Mouse (Mus musculus) spleen, adult 18-20 months (tissue): Measurements from ENCODE around the gene Gm20388.
A peak's percentile ranks its signal among the peaks of the same experiment; 100 is the strongest.

ENCODE experiments used
- DNase-seq, 2 experiments: peaks; one replicate each; pipeline ENCODE4 v3.0.0; 2022; ENCODE audit warnings: mixed read lengths in 2 of 2

The Gm20388 gene

DNA sequence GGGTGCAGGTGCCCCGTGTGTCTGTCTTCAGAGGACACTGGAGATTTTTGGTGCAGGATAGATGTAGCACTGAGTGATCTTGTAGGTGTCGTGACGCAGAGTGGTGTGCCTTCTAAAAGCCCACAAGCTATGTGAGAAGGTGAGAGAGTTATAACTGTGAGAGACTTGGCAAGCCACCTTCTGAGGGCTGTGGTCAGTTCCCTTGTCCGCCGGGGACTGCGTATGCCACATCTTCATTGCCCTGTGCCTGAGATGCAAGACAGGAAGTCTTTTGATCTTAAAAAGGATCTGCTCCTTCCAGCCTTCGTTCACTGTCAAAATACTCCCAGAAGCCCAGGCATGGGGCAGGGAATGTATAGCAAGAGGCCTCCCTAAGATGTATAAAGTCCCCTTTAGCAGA is 3432.3 kb downstream of the Gm20388 start:
- no peak for DNase-seq

DNA sequence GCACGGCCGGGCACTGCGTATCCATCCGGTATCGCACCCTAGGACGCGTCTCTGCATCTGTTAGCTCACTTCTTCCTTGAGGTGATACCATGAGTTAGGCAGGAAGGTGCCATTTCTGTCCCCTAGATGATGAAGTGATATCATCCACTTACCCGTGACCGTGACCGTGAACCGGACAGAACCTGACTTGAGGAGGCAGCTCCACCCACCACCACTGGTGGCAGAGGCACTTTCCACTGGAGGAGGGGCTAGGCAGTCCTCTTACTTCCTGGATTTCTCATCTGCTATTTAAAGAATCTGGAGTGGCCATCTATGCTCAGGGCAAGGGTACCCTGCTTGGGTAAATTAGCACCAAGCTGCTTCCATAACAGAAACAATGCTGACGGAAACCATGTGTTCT is 3432.8 kb downstream of the Gm20388 start:
- no peak for DNase-seq

DNA sequence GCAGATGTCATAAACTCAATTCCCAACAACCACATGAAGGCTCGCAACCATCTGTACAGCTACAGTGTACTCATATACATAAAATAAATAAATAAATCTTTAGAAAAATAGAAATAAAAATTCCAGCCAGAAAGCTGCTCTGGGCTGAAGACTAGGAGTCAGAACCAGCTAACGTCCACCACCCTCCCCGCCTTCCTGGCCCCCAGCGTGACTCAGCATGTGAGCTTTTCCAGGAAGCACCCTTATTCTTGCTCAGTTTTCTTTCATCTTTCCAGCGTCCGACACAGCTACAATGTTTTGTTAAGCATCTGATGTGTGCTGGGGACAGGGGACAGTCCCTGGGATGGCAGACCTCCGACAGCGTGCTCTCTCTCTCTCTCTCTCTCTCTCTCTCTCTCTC is 3434.5 kb downstream of the Gm20388 start:
- DNase-seq, result no peak

DNA sequence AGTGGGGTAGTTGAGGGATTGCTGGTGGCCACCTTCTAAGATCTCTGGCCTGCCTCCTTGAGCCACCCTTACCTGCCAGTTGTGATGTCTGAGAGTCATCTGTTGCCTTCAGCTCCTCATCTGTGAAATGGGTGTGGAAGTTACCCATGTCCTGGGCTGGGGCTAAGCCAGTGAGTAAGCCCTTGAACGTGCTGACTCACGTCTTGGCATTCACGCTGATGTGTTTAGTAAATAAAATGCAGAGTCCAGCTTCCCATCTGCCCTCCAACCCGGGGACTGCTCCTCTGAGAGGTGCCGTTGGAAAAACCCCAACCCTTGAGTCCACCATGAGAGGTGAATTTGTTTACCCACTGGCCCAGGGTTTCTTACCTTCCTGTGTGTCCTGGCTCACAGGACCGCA is 3435.2 kb downstream of the Gm20388 start:
- no peak for DNase-seq

DNA sequence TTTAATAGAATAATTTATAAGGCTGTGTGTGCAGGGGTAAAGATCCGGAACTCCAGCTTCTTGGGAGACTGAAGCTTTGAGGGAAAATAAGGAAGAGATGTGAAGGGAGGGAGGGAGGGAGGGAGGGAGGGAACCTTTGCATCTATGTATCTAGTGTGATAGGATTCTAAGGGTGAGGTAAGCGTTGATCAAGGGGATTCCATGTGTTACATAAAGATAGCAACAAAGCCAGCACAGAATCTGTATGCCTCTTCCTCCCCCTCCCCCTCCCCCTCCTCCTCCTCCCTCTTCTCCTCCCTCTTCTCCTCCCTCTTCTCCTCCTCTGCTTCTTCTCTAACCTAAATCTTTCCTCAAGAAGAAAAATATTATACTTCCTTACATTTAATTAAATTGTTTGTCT is 3436.7 kb downstream of the Gm20388 start:
- DNase-seq, result no peak

DNA sequence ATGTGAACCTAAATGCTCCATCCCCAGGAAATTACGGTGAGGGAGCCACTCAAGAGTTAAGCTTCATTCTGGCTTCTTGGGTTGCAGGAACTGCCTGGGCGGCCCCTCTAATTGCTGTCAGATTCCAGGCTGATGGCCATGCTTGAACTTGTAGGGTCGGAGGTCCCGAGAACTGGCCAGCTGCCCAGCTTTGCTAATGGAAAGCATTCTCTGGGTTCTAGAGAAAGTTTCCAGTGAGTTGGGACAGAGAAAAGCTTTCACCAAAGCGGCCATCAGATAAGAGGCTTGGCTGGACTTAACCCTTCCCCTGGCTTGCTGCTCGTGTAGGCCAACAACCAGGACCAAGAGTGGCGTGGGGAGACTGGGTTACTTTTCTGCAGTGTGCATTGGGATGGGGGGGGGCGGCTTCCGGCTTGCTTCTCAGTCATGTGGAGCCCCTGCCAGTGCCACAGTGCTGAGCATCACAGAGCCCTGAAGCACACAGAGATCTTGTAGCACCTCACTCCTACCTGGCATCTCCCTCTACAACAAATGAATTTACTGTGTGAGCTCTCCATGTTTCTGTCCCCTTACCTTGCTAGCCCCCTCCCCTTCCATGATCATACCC is 3437.7 kb downstream of the Gm20388 start:
- DNase-seq, result no peak

DNA sequence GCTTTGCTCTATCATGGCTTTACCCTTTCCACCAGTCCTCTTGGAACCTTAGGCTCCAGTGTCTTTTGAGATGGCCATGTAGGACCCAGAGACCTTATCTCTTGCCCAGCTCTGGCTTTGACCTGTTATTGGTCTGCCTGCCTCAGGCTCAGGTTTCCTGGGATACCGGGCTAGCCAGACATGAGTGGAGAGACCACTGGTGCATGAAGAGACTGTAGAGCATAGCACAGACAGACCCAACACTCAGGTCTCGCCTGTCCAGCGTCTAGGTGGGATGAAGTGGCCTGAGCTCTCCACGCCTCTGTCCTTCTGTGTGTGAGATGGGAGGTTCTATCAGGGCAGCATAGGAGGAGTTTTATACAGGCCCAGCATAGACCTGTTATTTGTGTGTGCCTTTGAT is 3438.4 kb downstream of the Gm20388 start:
- DNase-seq, result no peak

DNA sequence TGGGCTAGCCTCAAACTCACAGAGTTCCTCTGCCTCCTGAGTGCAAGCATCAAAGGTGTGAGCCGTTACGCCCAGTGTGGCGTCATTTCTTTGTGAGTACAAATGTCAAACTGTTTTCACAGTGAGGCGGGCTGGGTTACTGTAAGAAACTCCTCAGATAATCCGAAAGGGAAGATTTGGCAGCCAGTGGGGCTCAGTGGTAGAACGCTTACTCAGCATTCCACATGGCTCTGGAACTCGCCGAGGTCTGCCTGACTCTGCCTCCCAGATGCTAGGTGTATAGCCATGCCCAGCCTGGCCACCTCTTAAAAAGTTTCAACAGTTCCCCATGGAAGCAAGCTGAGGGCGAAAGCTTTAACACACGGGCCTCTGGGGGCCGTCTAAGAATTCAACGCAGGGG is 3441.5 kb downstream of the Gm20388 start:
- DNase-seq, result no peak

DNA sequence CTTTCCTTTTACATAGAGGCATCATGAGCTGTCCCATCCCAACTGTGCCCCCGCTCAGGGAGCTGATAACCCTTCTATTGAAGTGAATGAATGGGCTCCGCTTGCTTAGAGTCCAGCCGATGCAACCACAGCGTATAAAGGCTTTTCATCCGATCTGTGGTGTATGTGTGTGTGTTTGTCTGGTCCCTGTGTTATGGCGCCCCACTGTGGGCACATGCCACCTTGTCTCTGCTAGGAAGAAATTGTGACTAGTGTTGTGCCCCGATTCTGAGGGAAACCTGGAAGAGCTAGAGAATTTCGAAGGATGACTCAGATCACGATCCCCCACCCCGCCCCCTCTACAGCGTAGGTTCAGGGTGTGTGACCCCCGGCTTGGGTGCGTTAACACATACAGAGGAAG is 3442.1 kb downstream of the Gm20388 start:
- DNase-seq, result no peak

DNA sequence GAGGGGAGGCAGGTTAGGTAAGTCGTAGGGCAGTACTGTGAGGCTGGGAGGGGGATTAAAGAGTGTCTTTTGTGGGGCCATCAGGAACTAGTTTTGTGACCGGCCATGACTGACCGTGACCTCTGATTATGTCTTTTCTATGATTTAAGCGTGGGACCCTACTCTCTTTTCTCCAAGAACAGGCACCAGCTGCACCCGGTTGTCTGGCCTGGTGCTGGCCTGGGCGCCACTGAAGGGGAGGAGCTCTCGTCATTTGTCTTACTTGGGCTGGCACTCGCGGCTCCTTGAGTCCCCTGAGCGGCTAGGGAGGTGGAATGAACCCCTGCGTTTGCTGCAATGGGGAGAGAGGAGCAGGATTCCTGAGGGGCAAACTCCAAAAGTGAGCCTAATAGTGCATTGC is 3442.6 kb downstream of the Gm20388 start:
- no peak for DNase-seq

DNA sequence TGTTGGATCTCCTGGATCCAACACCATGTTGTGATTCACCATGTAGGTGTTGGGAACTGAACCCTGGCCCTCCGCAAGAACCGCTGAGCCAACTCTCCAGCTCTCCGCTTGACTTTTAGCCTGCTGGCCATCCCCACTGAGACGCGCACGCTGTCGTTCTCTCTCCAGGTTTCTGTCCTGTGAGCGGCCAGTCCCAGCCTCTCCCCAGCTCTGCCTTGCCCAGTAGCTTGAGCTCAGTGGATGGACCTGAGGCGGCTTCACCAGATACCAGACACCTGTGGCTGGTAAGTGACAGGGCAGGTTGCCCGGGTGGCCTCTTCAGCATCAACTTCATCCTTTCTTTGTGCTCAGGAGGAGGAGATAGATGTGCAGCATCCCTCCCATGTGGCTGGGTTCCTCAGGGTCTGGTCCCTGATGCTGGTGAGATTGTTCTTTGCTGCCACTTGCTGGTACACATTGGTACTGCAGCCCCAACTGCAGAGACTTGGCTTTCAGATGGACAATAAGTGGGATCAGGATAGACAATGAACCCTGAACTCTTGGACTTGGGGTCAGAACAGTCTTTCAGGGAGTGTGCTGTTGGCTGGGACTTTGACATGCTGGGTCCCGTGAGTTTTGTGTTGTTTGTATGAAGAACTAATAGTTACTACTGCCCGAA is 3450.6 kb downstream of the Gm20388 start:
- peak; percentile 34 to 76 for DNase-seq

DNA sequence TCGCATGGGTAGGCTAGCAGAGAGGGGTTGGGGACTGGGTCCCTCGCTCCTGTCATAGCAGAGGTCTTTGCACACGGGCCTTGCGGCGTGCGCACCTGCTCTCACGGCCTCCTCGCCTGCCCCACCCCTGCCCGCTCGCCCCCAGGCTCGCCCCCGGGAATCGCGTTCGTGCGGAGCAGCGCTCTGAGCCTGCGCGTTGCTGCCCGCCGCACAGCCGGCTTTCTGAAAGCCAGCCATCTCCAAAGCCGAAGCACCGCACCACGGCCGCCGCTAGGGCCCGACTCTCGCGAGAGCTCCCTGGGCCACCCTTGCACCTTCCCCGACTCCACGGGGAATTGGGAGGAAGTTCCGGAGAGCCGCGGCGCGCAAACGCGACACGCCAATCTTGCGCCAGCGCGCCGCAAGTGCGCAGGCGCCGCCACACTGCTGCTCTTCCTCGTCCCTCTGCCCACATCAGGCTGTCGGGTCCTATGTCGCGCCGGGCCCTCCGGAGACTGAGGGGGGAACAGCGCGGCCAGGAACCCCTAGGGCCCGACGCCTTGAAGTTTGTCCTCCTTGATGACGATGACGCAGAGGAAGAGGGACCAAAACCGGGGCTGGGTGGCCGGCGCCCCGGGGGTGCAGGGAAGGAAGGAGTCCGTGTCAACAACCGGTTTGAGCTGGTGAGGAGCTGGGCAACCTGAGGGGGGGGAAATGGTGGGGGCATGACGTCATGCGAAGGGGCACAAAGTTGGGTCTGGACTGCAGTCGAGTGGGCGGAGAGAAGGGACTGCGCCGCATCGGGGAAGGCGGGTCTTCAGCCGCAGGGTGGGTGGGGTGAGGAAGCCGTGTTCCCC is 3463.0 kb downstream of the Gm20388 start, which contains the start of gene Tcf25:
Gene Tcf25 (plus strand): TSS at position 351 of the 836 bp plus-strand sequence.
- DNase-seq, result peak; percentile 91 to 93

DNA sequence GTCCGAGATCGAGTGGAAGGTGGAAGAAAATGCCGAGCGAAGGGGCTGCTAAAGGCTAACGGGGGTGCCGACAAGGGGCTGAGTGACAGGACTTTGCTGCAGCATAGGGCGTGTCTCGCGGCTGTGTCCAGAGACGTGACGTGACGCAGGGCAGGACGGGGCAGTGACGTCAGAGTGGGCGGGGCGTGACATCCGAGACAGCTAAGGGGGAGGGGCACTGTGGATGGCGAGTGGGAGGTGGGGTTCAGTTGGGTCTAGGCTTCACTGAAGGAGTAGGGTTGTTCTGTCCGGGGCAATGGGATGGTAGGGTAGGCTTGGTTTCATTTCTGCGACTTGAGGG is 3463.6 kb downstream of the Gm20388 start:
- DNase-seq, result peak; percentile 88 to 95

DNA sequence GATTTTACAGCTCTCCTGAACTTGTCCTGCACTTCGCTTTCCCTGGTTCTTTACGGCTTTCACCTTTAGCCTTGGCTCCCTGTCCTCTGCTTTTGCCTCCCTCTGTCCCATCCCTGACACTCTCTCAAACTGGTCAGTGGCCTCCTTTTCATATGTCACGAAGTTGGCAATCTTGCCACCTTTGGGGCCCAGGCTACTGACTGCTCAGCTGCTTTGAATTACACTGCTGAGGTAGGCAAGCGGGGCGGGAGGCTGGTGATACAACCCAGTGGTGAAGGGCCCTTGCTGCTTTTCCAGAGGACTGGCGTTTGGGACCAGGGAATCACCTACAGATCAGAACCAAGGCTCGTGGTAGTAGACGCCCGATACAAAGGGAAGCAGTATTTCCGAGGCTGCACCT is 3465.1 kb downstream of the Gm20388 start:
- DNase-seq, result no peak

DNA sequence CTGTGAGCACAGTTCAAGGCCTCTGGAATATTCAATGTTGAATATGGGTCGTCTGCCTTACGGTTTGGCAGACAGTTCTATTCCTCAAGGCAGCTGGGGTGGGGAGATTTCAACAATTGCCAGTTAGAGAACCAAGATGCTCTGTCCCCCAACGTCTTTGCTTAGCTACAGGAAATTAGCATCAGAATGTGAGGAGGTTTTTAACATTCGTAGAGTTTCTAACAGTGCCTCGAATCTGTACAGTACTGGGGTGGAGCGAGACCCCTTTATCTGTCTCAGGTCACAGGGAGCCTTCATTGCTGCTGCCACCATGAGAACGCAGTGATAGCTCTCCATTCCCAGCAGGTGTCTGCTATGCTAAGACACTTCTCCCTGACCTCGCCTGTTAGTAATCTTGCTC is 3465.5 kb downstream of the Gm20388 start:
- no peak for DNase-seq

DNA sequence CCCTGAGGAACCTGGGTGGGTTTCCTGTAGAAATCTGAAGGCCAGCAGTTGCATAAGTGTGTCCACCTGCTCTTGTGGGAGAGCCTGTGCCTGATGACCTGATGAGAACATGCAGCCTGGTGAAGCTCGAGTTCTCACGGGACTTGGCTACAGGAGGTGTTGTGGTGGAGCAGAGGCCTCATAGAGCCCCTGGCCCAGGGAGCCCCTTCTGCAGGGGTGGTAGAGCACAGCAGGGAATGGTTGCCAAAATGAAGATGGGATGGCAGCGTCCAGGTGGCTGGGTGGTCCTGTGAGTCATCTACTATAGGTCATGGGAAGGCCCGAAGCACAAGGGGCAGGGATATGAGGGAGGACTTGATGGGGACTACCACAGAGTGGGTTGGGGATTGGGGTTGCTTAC is 3471.1 kb downstream of the Gm20388 start:
- DNase-seq, result no peak

DNA sequence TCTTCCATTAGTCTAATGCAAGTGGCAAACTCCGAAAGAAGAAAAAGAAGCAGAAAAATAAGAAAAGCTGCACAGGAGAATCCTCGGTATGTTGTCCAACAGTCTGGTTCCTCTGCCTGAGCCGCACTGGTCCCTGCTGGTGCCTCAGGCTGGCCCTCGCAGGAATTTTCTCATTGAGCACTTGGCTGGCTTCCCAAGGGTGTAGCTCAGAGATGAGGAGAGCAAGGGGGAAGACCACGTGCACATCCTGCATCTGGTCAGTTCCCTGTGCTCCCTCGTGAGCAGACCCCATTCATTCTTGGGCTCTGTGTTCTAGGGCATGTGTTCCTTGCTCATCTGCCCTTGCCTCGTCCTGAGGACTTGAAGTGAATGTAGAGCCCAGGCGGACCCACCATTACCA is 3471.9 kb downstream of the Gm20388 start:
- DNase-seq, result no peak

DNA sequence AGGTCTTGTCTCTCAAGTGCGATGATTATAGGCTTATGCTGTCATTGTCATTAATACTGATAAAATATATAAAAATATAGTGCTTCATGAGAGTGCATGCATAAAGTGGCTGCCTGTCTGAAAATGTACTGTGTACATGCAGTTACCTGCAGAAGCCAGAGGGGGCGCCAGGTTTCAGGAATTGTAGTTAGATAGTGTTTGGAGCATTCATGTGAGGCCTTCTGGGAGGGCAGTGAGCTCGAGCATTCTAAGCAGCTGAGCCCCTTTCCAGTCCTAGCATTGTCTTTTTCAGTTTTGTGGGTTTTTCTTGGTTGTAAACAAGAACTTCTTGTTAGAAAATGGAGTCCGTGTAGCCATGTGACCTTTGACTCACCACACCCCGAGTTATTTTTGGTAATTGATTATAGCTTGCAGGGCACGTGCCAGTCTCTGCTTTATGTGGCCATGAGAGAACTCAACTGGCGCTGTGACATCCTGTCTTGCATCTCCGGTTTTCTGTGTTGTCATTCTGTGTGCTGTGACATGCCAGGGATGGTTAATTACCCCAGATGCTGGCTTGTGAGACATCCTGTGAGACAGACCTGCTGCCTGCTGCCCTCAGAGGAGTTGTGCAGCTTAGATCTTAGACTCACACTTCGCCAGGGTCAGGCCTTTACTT is 3474.4 kb downstream of the Gm20388 start:
- no peak for DNase-seq

DNA sequence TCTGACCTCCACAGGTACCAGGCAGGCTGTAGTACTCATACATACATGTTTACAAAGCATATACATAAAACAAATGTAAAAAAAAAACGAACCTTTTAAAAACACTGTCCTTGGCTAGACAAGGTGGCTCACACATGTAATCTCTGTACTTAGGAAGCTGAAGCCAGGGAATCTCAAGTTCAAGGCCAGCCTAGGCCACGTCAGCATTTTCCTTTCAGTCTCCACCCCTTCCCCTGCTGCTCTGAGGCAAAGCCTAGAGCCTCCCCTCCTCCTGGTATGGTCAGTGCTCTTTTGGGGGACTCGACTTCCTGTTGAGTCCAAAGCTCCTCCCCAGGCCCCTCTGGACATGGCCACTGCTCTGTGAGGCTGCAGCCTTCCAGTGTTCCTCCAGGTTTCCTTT is 3476.4 kb downstream of the Gm20388 start:
- no peak for DNase-seq

DNA sequence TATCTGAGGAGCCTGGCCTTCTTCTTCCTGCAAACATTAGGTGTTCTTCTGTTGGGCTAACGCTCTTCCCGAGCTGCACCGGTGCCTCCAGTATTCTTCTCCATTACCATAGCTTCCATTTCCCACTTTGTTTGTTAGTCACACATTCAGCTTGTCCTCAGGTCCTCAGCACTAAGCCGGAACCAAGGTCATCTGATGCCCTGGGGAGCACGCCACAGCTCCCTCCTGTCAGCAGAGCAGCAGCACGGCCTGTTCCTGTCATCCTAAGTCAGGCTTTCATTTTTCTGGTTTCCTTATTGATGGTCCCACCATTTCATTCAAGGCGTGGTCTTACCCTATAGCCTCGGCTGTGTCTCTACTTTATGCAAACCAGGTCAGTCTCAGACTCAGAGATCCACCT is 3477.2 kb downstream of the Gm20388 start:
- DNase-seq, result no peak

DNA sequence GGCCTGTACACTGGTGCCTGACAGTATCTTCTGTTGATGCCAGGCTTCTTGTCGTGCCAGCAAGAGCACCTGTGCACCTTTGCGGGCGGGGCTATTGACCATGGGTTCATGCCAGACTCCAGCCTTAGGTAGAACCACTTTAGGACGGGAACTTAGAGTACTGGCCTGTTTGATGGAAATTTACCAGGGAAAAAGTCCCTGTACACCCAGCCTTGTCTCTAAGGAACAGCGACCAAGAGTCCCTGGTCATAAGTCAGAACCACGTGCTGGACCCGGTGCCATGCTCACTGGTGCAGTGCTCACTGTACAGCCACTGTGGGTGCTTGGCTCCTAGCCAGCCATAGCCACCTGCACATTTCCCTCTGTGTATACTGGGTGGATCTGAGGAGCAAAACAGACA is 3478.4 kb downstream of the Gm20388 start:
- no peak for DNase-seq

DNA sequence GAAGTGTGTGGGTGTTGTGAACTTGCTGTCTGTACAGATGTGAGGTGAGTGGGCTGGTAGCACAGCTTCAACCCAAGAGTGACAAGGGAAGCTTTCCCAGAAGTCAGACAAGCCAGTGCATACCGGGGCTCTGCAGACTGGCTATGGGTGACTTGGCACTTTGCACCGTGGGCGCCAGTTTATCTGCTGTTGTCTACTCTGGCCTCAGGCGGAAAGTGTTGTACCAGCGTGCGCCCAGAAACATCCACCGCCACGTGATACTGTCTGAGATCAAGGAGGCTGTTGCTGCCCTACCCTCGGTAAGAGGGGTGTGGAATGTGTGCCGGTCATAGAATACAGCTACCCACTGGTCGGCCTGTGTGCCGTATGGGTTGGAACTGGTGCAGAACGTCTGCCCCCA is 3487.7 kb downstream of the Gm20388 start:
- DNase-seq, result no peak

DNA sequence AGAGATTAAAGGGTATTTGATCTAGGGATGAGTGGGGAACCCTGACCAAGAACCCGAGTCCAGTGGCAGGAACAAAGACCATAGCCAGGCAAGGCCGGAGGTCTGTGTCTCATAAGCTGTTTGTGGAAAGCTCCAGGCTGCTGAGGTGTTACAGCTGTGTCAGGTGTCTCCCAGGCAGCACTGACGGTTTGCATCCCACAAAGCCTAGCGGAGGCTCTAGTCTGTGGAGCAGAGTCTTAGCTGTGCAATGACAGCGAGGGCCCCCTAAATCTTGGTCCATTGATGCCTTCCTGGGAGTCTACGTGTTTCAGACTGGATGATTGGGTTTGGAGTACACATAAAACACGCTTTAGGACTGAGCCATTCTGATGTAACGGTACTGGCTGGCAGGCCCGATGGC is 3491.3 kb downstream of the Gm20388 start:
- DNase-seq, result no peak
